Comparison of ENCODE assay signal across 11 mouse cellular contexts in genomic region chr5:85346762-85347161, GRCm38 (mm10).
DNase-seq lines count a peak whose midpoint lies in the region; ATAC-seq lines count a peak whose summit lies in the region.
"Had no signal": no experiment of that assay in that cellular context is flagged by ENCODE, and none has a peak within 500 bp of the region (broad histone marks: within the 10 kb centered on the region; RNA-seq: fewer than 3 reads in every experiment).

No protein-coding gene starts in this region.

- H3K27ac ChIP-seq in midbrain, embryonic 16.5 days (ENCODE audit: low read length), result no peak overlapping the region
- H3K27ac ChIP-seq: heart, embryonic 10.5 days; liver, embryonic 14.5 days had no signal

- H3K9ac ChIP-seq in midbrain, embryonic 16.5 days (ENCODE audit: low read depth, low read length), result no peak overlapping the region
- H3K9ac ChIP-seq: liver, embryonic 14.5 days had no signal

- H3K9me3 ChIP-seq in midbrain, embryonic 16.5 days (replicated peaks; ENCODE audit: control insufficient read depth, low read length, poor library complexity, severe bottlenecking), result no peaks in the 10 kb centered on the region
- H3K9me3 ChIP-seq: heart, embryonic 10.5 days had no signal

- no peak overlapping the region for H3K4me2 ChIP-seq in midbrain, embryonic 16.5 days (ENCODE audit: low read length)

- no peaks in the 10 kb centered on the region for H3K36me3 ChIP-seq in midbrain, embryonic 16.5 days (ENCODE audit: control insufficient read depth, insufficient read depth, low read length)
- H3K36me3 ChIP-seq: heart, embryonic 10.5 days had no signal

- H3K27me3 ChIP-seq in midbrain, embryonic 16.5 days (ENCODE audit: control insufficient read depth, insufficient read depth, low read depth, low read length), result no peaks in the 10 kb centered on the region

- 0 out of 2 replicates have a peak, but pooled peaks have one; percentile 36 for ATAC-seq in midbrain, embryonic 16.5 days
- ATAC-seq: intestine, postnatal 0 days had no signal

- H3K4me1 ChIP-seq in midbrain, embryonic 16.5 days (ENCODE audit: control insufficient read depth, insufficient read depth, low read length), result no peaks in the 10 kb centered on the region
- H3K4me1 ChIP-seq: heart, embryonic 10.5 days had no signal

- peak; percentile 52 for DNase-seq in brain, embryonic 18.5 days (ENCODE audit: low read depth, low spot score)
- DNase-seq in frontal cortex, adult 2 months (ENCODE audit: extremely low spot score in 1 of 2, low spot score in 1 of 2), result peak; percentile 66 to 69
- peak; percentile 36 to 76 for DNase-seq in layer of hippocampus, postnatal 14 days (ENCODE audit: low spot score in 2 of 2)
- no peak for DNase-seq in thymus, postnatal 0 days (ENCODE audit: low spot score)
- no peak for DNase-seq in heart, adult 9 months (ENCODE audit: low spot score in 2 of 2)
- DNase-seq in urinary bladder, postnatal 4 days (ENCODE audit: low spot score in 2 of 2), result no peak
- DNase-seq: cerebellum, adult 18-20 months had no signal

- WGBS in midbrain, embryonic 16.5 days, result 43% methylated on average over 3 of the region's 3 CpGs

- H3K4me3 ChIP-seq in midbrain, embryonic 16.5 days (ENCODE audit: low read depth, low read length), result no peak overlapping the region
- H3K4me3 ChIP-seq: heart, embryonic 10.5 days had no signal

Comparison
In these comparisons a context has a peak if more than half of its experiments do, and no peak if none do; other contexts are left out.
1. DNase-seq: peak in brain, embryonic 18.5 days (single experiment), frontal cortex, adult 2 months (2 of 2) and layer of hippocampus, postnatal 14 days (2 of 2); none in thymus, postnatal 0 days (single experiment), heart, adult 9 months (0 of 2) and urinary bladder, postnatal 4 days (0 of 2).